Mouse (Mus musculus) embryonic facial prominence, embryonic 10.5 days (tissue): ENCODE results near the gene Dpp6. TPM values are rescaled to one million over a fixed set of nuclear protein-coding genes. Genes with fewer than 3 reads are reported as not detected.

Experiments
- DNase-seq: peaks from one replicate; pipeline ENCODE4 v3.0.0-alpha.2; 2017; ENCODE audit warnings: low spot score
- H3K27ac ChIP-seq: fragments of 300-500 bp; sonication (generic); replicated peaks from 2 replicates; pipeline ENCODE4 v1.5.1; 2016; ENCODE audit warnings: mild to moderate bottlenecking
- H3K27me3 ChIP-seq: fragments of 300-500 bp; sonication (generic); replicated peaks from 2 replicates; pipeline ENCODE4 v1.6.1; 2016; ENCODE audit warnings: low read depth, mild to moderate bottlenecking; ENCODE audit not compliant: poor library complexity, severe bottlenecking
- H3K36me3 ChIP-seq: fragments of 300-500 bp; sonication (generic); replicated peaks from 2 replicates; pipeline ENCODE4 v1.6.1; 2016; ENCODE audit warnings: mild to moderate bottlenecking, moderate library complexity
- H3K4me1 ChIP-seq: fragments of 300-500 bp; sonication (generic); 2 replicates; pipeline ENCODE4 v1.6.1; 2016
- H3K4me3 ChIP-seq: fragments of 300-500 bp; sonication (generic); 2 replicates; pipeline ENCODE4 v1.5.1; 2016; ENCODE audit warnings: mild to moderate bottlenecking, moderate library complexity
- H3K9me3 ChIP-seq: fragments of 300-500 bp; sonication (generic); 2 replicates; pipeline ENCODE4 v1.6.1; 2016; ENCODE audit warnings: mild to moderate bottlenecking
- WGBS: fragments of 180-500 bp; shearing (Covaris S2); methylation state at CpG from one replicate; pipeline ENCODE4 v1.1.7; 2016; 5-methylcytosine and 5-hydroxymethylcytosine counted together
- polyA plus RNA-seq: library from polyadenylated mRNA; unstranded; fragments of >200 nt; fragmentation: Nextera tagmentation; extraction: Ambion mirVana; gene quantifications from 2 replicates; pipeline ENCODE4 v1.2.1, GENCODE M21; 2016

Gene Dpp6
- polyA plus RNA-seq, 1 experiment from 2014 or later, result 2.4 TPM

DNA sequence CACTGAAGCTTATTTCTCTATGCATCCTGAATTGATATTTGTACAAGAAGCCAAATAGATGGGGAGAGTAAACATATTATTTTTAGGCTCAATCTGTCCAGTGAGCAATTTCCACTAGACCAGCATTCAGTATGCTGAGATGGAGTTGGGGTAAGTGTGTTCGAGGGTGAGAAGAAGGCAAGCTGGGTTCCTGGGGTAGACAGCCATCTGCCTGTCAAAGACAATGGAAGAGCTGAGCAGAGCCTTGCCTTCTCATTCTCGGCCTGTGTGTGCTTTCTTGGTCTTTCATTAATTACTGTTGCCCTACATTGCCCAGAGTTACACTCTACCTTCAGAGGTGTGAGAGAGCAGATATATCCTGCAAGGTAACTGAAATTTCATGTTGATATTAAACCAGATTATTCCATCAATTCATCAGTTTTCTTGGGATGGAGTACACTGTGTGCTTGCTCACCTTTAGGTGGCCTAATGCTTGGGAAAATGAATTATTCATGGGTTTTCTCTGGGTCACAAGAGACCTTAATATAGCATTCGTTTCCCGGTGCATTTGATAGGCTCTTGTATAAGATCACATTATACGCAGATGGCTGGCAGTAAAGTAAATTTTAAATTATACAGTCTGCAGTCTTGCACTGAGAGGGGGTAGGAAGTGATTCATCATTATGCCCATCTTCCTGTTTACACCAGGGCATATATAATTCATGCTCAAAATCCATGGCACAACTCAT, 374.4 kb downstream of the Dpp6 start:
- no peaks in the 10 kb centered on the region for H3K9me3 ChIP-seq
- 86% methylated on average over 5 of the region's 5 CpGs for WGBS
- H3K27ac ChIP-seq, result no peak overlapping the region
- no peak for DNase-seq
- no peak overlapping the region for H3K4me3 ChIP-seq
- H3K36me3 ChIP-seq, result no peaks in the 10 kb centered on the region
- H3K4me1 ChIP-seq, result no peaks in the 10 kb centered on the region
- H3K27me3 ChIP-seq, result no peaks in the 10 kb centered on the region

DNA sequence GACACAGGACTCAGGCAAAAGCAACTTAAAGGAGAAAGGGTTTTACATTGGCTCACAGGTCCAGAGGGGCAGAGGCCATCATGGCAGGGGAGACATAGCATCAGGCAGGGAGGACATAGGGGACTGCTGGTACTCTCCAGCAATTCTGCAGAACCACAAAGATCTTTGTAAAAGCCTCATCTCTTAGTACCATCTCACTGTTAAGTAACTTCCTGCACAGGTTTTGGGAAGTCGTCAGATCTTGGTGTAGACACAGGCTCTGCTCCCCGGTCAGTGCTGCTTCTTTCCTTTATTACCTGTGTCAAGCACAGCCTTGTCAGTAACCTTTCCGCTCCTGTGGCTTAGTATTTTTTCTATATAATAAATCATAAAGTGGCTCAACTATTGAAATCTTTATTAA, 377.2 kb downstream of the Dpp6 start:
- no peak for DNase-seq
- 92% methylated on average over 3 of the region's 3 CpGs for WGBS

DNA sequence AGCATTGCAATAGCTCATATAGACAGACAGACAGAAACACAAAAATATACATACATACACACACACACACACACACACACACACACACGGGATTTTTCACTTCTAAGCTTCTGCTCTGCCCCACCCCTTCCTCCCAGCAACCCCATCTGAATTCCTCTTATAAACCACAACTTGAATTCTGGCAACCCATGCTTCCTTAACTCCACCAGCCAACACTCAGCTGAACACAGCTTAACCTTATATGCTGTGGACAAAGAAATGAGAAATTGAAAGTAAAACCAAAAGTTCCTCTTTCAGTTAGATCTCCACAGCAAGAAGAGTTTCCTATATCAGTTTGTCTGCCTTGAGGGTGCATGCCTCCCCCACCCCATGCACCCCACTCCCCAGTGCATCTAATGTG, 378.0 kb downstream of the Dpp6 start:
- 56% methylated on average over 1 of the region's 1 CpGs for WGBS

More for the DNA sequence above, 377.2 kb downstream of the Dpp6 start:
- H3K27ac ChIP-seq, result no peak overlapping the region
- H3K27me3 ChIP-seq, result no peaks in the 10 kb centered on the region
- no peaks in the 10 kb centered on the region for H3K9me3 ChIP-seq
- no peaks in the 10 kb centered on the region for H3K4me1 ChIP-seq
- no peak overlapping the region for H3K4me3 ChIP-seq
- H3K36me3 ChIP-seq, result no peaks in the 10 kb centered on the region

DNA sequence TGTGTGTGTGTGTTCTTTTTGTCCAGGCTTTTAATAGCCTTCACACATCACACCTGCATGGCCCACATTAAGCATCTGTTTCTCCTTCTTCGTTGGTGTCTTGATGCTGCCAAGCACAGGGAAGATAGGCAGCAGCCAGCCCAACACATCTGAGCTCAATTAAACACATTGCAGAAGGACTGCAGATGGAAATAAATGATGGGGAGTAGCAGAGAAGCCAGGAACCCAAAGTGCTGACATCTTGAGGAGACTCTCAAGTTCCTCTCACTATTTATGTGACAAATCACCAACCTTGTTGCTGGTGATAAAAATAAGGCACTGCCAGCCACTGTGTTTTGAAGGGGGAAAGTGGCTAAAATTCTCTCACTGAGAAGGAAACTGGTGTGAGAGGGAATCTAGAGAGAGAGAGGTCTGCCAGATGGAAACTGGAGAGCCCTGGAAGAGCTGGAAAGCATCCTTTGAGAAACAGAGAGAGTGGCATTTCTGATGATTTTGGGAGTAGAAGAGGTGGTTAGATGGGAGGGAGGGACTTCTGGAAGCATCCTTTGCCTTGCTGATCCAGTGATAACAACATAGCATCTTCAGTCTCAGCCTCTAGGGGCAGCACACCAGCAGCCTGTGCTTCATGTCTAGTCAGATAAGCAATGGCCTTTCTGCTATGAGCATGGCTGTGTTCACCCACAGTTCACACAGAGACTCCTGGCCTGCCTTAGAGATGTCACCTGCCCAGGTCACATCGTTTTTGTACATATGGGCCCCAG, 383.8 kb downstream of the Dpp6 start:
- Histone ChIP-seq H3K27ac (no peak overlapping the region), H3K36me3 (no peaks in the 10 kb centered on the region), H3K4me3 (no peak overlapping the region), H3K27me3 (no peaks in the 10 kb centered on the region), H3K4me1 (no peaks in the 10 kb centered on the region), H3K9me3 (no peaks in the 10 kb centered on the region)
- WGBS, result 49% methylated on average over 2 of the region's 2 CpGs
- DNase-seq, result no peak

More for the DNA sequence above, 378.0 kb downstream of the Dpp6 start:
- H3K4me1 ChIP-seq, result no peaks in the 10 kb centered on the region
- no peak for DNase-seq
- no peaks in the 10 kb centered on the region for H3K9me3 ChIP-seq
- H3K27me3 ChIP-seq, result no peaks in the 10 kb centered on the region
- no peak overlapping the region for H3K27ac ChIP-seq
- no peaks in the 10 kb centered on the region for H3K36me3 ChIP-seq
- H3K4me3 ChIP-seq, result no peak overlapping the region

DNA sequence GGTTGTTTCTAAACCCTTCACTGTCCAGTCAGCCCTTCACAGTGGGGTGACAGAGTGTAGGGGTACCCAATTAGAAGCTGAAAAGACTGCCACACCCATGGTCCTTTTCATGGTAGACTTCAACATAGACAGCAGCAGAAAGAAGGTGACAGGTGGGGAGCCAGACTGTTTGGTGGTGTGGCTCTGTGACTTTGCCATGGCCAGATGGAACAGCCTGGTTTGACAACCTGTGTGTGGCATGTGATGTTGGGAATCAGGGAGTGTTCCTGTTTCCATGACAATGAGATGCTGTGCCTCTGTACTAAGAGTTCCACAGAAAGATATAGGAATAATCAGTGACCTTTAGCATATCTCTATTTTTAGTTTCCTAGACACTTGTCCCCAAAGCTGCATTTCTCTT, 386.1 kb downstream of the Dpp6 start:
- Histone ChIP-seq H3K27ac (no peak overlapping the region), H3K9me3 (no peaks in the 10 kb centered on the region), H3K4me1 (no peaks in the 10 kb centered on the region), H3K4me3 (no peak overlapping the region), H3K27me3 (no peaks in the 10 kb centered on the region), H3K36me3 (no peaks in the 10 kb centered on the region)
- DNase-seq, result no peak

DNA sequence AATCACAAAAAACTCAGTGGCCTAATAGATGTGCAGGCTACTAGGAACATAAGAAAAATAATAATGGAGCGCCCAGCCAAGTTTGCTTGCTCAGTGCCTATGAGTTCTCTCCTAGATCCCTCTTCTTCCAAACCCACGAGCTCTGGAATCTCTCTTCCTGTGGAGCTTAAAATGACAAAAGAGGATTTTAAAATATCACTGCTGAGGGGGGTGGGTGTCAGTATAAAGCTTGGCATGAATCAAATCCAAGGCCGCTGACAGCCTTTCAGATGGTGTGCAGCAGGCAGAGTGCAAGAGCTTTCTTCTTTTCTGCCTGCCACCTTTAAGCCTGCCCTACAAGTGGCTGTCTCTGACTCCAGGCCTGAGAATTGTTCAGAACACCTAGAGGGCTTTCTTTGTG, 387.7 kb downstream of the Dpp6 start:
- no peaks in the 10 kb centered on the region for H3K9me3 ChIP-seq
- DNase-seq, result no peak

DNA sequence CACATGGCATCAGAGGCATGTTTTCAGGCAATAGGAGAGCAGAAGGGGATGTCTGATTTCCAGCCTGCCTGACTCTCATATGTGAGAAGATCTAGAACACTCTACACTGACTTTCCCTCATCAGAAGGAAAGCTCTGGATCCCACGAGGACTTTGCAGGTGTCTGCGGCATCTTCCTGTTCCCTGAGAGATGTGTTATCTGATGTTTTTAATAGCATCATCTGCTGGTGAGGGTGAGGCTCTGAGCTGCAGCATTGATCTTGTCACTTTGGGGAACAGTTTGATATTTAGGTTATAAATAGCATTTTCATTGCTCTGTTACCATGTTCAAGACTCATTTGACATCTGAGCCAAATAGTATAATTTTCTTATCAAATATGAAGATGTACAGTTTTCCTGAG, 388.8 kb downstream of the Dpp6 start:
- Histone ChIP-seq H3K27me3 (no peaks in the 10 kb centered on the region), H3K9me3 (no peaks in the 10 kb centered on the region), H3K4me3 (no peak overlapping the region), H3K4me1 (no peaks in the 10 kb centered on the region), H3K36me3 (no peaks in the 10 kb centered on the region), H3K27ac (no peak overlapping the region)
- DNase-seq, result no peak
- 93% methylated on average over 2 of the region's 2 CpGs for WGBS

More for the DNA sequence above, 387.7 kb downstream of the Dpp6 start:
- Histone ChIP-seq H3K36me3 (no peaks in the 10 kb centered on the region), H3K4me1 (no peaks in the 10 kb centered on the region), H3K4me3 (no peak overlapping the region), H3K27me3 (no peaks in the 10 kb centered on the region), H3K27ac (no peak overlapping the region)
- WGBS, result 74% methylated on average over 3 of the region's 3 CpGs

DNA sequence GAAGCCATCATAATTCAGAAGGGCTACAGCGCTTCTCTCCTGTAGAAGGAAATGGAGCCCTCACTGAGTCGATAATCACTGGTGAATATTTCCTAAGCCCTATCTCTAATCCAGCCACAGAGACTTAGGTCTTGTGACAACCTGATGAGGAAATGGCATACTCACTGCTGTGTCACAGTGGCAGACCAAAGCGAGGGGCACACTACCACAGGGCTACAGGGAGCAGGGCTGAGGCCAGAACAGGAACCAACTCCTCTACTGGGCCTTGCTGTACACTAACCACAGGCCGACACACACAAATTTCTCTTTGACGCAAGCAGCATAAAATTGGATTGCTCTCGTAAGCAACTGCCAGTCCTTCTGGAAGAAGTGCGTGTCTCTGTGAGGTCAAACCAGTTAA, 389.2 kb downstream of the Dpp6 start:
- no peaks in the 10 kb centered on the region for H3K9me3 ChIP-seq
- H3K36me3 ChIP-seq, result no peaks in the 10 kb centered on the region
- H3K27ac ChIP-seq, result no peak overlapping the region
- no peak for DNase-seq
- no peaks in the 10 kb centered on the region for H3K4me1 ChIP-seq
- no peaks in the 10 kb centered on the region for H3K27me3 ChIP-seq
- WGBS, result 89% methylated on average over 7 of the region's 7 CpGs
- H3K4me3 ChIP-seq, result no peak overlapping the region

DNA sequence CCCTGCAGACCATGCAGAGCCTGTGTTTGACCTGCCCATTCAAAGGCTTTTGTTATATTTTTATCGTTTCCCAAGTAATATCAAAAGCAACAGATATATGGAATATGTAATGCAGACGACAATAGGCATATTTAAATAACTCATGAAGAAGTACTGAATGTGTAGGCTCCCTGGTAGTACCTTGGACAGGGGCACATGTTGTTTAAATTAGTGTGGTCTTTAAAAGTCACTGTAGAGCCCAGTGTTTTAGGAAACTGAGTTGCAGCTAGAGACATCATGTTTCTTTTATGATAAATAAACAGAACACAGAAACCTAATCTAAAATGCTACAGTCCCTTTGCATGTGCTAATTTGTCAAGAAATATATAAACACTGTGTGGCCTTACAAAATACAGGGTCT, 403.1 kb downstream of the Dpp6 start:
- H3K27me3 ChIP-seq, result no peaks in the 10 kb centered on the region
- DNase-seq, result no peak

DNA sequence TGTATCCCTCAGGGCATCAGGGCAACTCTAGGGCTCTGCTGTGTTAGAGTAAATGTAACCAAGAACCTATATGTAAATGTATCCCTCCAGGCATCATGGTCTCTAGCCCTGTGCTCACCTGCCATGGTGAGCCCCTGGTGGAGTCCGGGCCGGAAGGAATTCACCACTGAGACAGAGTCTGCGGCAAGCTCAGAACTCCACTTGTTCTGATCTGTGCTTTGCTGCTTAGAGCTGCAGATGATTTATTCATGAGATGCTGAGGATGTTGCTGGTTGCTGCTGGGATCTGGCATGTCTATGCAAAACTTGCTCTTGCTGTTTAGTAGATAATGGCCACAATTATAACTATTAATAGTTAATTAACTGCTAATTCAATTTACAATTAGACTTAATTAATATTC, 425.1 kb downstream of the Dpp6 start:
- DNase-seq, result no peak
- Histone ChIP-seq H3K9me3 (no peaks in the 10 kb centered on the region), H3K36me3 (no peaks in the 10 kb centered on the region), H3K4me3 (no peak overlapping the region), H3K27ac (no peak overlapping the region), H3K27me3 (no peaks in the 10 kb centered on the region), H3K4me1 (no peaks in the 10 kb centered on the region)
- 91% methylated on average over 3 of the region's 3 CpGs for WGBS

More for the DNA sequence above, 403.1 kb downstream of the Dpp6 start:
- Histone ChIP-seq H3K36me3 (no peaks in the 10 kb centered on the region), H3K27ac (no peak overlapping the region), H3K4me3 (no peak overlapping the region), H3K4me1 (no peaks in the 10 kb centered on the region), H3K9me3 (no peaks in the 10 kb centered on the region)
- 77% methylated on average over 2 of the region's 2 CpGs for WGBS

DNA sequence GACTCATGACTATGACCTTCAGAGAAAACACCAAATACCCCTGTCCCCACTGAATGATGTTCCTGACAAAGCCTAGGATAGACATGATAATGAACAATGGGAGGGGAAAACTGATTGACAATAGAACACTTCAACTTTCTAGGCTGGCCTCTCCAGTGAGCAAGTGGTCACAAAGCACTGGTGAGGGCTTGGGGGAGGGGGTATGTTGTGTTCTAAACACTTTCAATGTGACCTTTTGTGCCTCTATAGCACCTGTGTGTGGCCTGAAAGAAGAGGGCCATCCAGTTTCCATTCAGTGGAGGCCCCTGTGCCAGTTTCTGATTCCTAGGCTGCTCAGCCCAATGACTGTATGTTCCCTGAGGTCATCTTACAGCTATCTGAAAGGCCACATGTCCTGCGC, 426.2 kb downstream of the Dpp6 start:
- no peak for DNase-seq
- no peak overlapping the region for H3K27ac ChIP-seq
- no peaks in the 10 kb centered on the region for H3K4me1 ChIP-seq
- H3K4me3 ChIP-seq, result no peak overlapping the region
- no peaks in the 10 kb centered on the region for H3K9me3 ChIP-seq
- WGBS, result 95% methylated on average over 1 of the region's 1 CpGs
- H3K27me3 ChIP-seq, result no peaks in the 10 kb centered on the region
- no peaks in the 10 kb centered on the region for H3K36me3 ChIP-seq

DNA sequence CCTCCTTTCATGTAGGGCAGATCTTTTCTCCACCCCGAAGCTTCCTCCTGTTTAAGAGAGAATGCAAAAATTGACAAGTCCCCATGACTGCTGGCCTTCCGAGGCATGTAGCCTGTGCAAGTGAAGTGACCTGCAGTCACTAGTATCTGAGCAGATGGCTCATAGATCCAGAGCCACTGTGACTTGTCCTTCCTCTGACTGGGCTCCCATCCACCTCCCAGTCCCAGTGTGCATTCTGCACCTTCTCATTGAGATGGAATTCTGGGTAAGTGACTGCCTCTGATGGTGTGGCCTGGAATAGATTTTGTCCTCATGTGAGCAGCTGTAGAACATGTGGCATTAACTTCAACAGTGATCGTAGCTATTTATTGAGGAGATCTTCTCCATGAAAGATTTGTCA, 430.8 kb downstream of the Dpp6 start:
- Histone ChIP-seq H3K27me3 (no peaks in the 10 kb centered on the region), H3K9me3 (no peaks in the 10 kb centered on the region), H3K4me1 (peaks cover 4% of the 10 kb centered on the region; the same call in 1 of the 2 replicates), H3K27ac (no peak overlapping the region), H3K4me3 (no peak overlapping the region), H3K36me3 (no peaks in the 10 kb centered on the region)
- WGBS, result 84% methylated on average over 3 of the region's 3 CpGs
- DNase-seq, result no peak

DNA sequence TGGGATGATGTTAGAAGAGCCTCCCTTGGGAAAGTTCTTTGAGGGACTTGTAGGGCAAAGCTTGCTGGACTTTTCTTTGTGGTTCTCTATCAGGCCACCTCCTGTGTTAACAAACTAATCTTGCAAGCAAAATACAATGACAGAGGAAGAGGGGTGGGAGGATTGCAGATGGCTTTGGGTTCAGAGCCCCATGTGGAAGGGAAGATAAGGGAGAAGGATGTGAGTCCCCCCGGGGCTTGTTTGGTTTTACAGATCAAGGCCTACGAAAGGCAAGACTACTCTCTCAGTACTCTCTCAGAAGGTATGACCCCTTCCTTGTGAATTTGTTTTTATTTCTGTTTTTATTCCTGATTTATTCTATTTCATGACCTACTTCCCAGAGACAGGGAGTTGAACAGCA, 431.7 kb downstream of the Dpp6 start:
- Histone ChIP-seq H3K27me3 (no peaks in the 10 kb centered on the region), H3K9me3 (0 out of 2 replicates have a peak, but pooled peaks cover under 1% of the 10 kb centered on the region), H3K4me3 (no peak overlapping the region), H3K4me1 (peaks cover 4% of the 10 kb centered on the region; the same call in 1 of the 2 replicates), H3K27ac (no peak overlapping the region), H3K36me3 (no peaks in the 10 kb centered on the region)
- DNase-seq, result no peak
- WGBS, result 69% methylated on average over 2 of the region's 2 CpGs
